Mouse (Mus musculus) kidney, postnatal 4 days (tissue): ENCODE results near the gene Rc3h1.
A peak's percentile ranks its signal among the peaks of the same experiment; 100 is the strongest.
"Not testable (repeated sequence)": the region's sequence is repeated elsewhere in the genome, so short reads cannot be mapped to it uniquely, and the experiment has no call there.

ENCODE experiments used
- DNase-seq, 2 experiments: peaks; one replicate each; pipeline ENCODE4 v3.0.0; 2021; ENCODE audit warnings: mixed read lengths in 2 of 2

Gene Rc3h1

GRCm38 (mm10) chr1:160906057-160906557 is at the start of gene Rc3h1:
TSS of gene Rc3h1 (plus strand) at chr1:160906418.
- DNase-seq = peak; percentile 98 to 99

DNA sequence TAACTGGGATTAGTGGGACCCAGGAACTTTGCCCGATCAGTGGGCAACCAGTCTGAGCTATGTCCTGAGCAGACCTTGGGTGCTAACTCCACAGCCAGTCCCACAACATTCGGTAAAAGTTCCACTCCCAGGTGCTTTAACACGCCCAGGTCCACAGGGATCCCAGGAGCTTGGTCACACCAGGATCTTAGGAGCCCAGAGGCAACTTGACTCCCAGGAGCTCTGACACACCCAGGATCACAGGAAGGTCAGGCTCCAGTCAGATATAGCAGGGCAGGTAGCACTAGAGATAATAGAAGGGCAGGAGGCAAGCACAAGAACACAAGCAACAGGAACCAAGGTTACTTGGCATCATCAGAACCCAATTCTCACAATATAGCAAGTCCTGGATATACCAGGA is 48.1 kb upstream of the Rc3h1 start:
- no peak for DNase-seq

GRCm38 (mm10) chr1:160859874-160860273 is 46.3 kb upstream of the Rc3h1 start:
- not testable (repeated sequence) for DNase-seq

GRCm38 (mm10) chr1:160861142-160861541 is 45.1 kb upstream of the Rc3h1 start:
- no peak for DNase-seq

- no peak for DNase-seq
Observed at GRCm38 (mm10) chr1:160861632-160862031, 44.6 kb upstream of the Rc3h1 start.

DNA sequence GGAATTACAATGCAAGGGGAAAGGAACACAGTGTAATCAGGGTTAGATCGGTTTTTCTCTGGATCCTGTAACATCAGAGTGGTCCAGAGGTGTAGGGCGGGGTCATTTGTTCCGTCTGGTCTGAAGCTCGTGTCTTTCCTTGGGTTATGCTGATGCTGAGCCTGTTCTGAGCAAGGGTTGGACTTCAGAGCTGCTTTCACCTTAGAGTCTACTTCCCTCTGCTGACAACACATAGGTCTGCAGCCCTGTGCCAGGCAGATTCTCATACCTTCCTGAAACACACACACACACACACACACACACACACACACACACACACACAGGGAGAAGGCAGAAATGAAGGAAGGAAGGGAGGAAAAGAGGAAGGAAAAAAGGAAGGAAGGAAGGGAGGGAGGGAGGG is 43.2 kb upstream of the Rc3h1 start:
- peak; percentile 31 to 40 for DNase-seq

GRCm38 (mm10) chr1:160874757-160875156 is 31.5 kb upstream of the Rc3h1 start:
- DNase-seq = no peak

DNA sequence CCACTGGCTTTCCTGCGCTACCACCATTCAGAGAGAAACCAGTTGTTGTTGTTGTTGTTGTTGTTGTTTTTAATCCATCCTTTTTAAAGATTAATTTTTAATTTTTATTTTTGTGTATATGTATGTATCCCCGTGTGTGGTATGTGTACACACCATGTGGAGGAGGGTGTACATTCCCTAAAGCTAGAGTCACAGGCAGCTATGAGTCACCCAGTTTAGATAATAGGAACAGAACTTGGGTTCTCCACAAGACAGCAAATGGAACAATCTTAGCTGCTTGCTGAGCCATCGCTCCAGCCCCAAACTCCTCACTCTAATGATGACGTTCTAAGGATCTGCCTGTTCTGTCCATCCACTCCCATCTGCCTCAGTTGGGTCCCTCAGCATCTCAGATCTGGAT is 29.2 kb upstream of the Rc3h1 start:
- DNase-seq = no peak

DNA sequence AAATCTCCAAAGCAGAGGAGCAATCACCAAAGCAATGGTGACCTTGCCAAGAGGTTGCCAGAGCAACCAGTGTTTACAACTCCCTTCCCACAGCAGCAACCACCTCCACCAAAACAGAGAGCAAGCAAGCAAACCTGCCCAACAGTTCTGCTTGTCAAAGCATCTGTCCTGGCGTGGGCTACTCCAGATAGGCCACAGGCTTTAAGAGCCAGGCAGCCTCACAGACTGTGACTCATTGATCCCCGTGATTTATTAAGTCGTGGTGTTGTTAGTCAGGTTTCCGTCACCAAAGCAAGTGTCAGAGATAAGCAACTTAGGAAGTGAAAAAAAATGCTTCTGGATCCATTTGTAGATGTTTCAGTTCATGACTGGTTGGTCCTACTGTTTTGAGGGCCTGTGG is 27.7 kb upstream of the Rc3h1 start:
- no peak for DNase-seq

- not testable (repeated sequence) for DNase-seq
Observed at GRCm38 (mm10) chr1:160881378-160881777, 24.8 kb upstream of the Rc3h1 start.

DNA sequence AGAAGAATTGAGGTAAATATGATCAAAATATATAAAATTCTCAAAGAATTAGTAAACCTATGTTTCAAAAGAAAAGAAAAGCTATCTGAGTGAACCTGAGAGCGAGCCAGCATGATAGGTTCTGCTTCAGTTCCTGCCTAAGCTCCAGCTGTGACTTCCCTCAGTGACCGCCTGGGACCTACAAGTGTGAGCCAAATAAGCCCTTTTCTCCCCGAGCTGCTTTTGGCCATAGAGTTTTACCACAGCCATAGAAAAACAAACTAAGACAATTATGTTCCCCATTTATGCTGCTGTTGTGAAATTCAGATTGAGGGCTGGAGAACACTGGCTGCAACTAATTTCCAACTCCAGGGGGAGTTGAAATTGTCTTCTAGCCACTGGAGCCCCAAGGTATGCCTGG is 24.2 kb upstream of the Rc3h1 start:
- DNase-seq = no peak

DNA sequence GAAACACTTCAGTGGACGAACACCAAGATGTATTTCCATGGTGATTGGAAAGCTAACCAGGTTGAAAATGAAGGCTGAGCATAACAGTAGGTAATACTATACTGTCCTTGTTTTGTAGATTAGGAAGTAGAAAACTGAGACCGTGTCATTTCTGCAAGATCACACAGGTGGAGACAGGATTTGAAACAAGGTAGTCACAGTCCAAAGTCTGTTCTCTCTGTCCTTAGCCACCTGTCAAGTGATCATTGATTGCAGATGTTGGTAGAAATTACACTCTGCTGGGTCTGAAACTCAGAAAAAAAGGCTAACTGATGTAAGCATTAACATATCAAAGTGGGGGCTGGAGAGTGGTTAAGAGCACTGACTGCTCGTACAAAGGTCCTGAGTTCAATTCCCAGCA is 21.9 kb upstream of the Rc3h1 start:
- DNase-seq = no peak

GRCm38 (mm10) chr1:160884993-160885392 is 21.2 kb upstream of the Rc3h1 start:
- DNase-seq = no peak

DNA sequence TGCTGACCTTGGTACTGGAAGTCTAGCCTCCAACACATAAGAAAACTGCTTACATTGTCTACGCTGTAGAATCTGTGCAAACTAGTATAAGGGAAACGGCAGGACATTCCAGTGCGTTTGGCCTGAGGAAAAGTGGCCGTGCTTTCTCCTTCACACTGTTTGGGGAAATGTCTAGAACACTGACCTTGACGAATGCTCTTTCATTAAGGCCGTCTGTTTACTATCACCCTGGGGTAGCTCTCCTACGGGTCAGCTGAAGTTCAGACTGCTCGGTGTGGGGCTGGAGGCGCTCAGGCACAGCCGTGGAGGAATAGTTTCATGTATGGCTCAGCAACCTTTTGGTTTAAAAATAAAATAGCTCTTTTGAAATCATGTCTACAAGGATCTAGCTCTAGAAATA is 6.5 kb upstream of the Rc3h1 start:
- DNase-seq = peak; percentile 12 to 49

GRCm38 (mm10) chr1:160904047-160904446 is 2.2 kb upstream of the Rc3h1 start:
- no peak for DNase-seq

- DNase-seq = peak; percentile 4 to 81
Observed at GRCm38 (mm10) chr1:160906558-160907481, 602 bp downstream of the Rc3h1 start.

DNA sequence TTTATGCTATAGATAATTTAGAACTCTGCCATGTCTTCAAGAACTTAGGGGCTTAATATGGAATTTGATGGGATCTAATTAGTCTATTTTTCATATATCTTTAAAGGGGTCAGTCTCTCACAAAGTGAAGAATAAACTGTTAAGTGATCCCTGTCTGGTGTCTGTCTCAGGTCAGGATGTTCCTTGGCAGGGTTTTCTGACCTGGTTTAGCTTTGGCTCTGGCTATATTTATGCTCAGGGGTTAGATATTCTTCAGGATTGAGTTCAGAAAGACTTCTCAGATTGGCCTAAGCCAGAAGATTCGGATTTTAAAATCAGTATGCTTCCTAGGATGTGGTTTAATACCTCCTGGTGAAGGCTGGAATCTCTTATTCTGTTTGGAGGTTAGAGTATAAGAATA is 4.0 kb downstream of the Rc3h1 start:
- no peak for DNase-seq

- DNase-seq = no peak
Observed at GRCm38 (mm10) chr1:160910812-160911211, 4.6 kb downstream of the Rc3h1 start.

DNA sequence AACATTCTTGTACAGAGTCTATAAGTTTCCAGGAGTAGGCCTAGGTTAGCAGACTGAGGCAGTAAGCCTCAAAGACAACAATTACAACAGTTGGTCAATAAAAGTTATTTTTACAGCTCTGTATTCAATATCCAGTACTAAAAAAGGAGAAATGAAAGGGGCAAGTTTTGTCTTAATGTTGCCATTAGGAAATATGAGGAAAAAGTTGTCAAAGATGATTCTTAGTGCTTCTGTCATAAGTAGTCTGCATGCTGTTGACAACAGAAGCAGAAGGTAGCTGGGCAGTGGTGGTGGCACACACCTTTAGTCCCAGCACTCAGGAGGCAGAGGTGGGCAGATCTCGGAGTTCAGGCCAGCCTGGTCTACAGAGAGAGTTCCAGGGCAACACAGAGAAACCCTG is 13.2 kb downstream of the Rc3h1 start:
- DNase-seq = no peak

DNA sequence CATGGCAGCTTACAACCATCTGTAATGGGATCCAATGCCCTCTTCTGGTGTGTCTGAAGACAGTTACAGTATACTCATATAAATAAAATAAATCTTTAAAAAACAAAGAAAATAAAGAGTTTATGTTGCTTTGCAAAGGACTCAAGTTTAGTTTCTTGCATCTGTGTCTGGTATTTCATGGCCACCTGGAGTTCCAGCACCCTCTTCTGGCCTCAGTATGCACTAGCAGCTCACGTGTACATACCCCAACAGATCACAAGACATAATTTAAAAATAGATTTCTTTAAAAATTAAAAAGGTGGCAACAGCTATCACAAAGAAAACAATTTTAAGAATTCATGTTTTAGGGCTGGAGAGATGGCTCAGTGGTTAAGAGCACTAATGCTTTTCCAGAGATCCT is 15.7 kb downstream of the Rc3h1 start:
- no peak for DNase-seq

- DNase-seq = no peak
Observed at GRCm38 (mm10) chr1:160931320-160931719, 25.1 kb downstream of the Rc3h1 start.

GRCm38 (mm10) chr1:160933896-160934482 is 27.8 kb downstream of the Rc3h1 start:
- DNase-seq = peak in 1 of 2 experiments; percentile 19

- peak in 1 of 2 experiments; percentile 18 for DNase-seq
Observed at GRCm38 (mm10) chr1:160935551-160935950, 29.3 kb downstream of the Rc3h1 start.

- DNase-seq = no peak
Observed at GRCm38 (mm10) chr1:160963199-160963598, 57.0 kb downstream of the Rc3h1 start.
